Mouse (Mus musculus) erythroblast, embryonic 14.5 days (primary cell): ENCODE measurements at regions not wholly inside any gene's neighbourhood (a gene's known extent, or its start where the extent isn't known, plus 50 kb on each side); places are given as distances from the start of the nearest gene placed in this dataset.

Experiments
- GATA1 ChIP-seq: IDR thresholded peaks from 2 replicates; pipeline ENCODE4 v1.6.1; 2012; ENCODE audit warnings: low read length, inconsistent platforms, mixed read lengths
- TAL1 ChIP-seq: IDR thresholded peaks from 3 replicates; pipeline ENCODE4 v1.6.1; 2012; ENCODE audit warnings: low read length, inconsistent platforms, mixed read lengths

DNA sequence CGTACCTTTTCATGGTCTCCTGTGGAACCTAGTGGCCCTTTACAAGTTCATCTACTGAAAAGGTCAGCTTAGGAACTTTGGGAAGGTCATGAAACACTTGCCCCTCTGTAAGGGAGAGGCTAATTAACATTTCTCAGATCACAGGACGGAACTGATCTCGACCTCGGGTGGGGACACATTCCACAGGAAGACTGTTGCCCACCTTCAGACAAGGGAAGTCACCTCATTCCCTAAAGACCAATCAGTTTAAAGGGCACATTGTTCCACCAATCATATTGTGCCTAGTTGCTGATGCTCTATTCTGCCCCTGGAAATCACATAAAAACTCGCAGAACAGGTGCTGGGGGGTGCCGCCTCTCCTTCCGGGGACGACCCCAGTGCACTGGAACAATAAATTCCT is 170.8 kb downstream of the Gm10260 start:
- TF ChIP-seq GATA1 (no peak), TAL1 (no peak)
